Mouse (Mus musculus) erythroblast, embryonic 14.5 days (primary cell): ENCODE measurements around the gene Fgfr2. TPM values are rescaled to one million over a fixed set of nuclear protein-coding genes. Genes with fewer than 3 reads are reported as not detected.

Experiments used
- H3K27me3 ChIP-seq: 2 replicates; pipeline ENCODE4 v1.6.1; 2012; ENCODE audit warnings: inconsistent platforms; ENCODE audit not compliant: control insufficient read depth
- H3K36me3 ChIP-seq: 2 replicates; pipeline ENCODE4 v1.6.1; 2012; ENCODE audit warnings: mild to moderate bottlenecking, inconsistent platforms; ENCODE audit not compliant: control insufficient read depth
- H3K4me1 ChIP-seq: 2 replicates; pipeline ENCODE4 v1.6.1; 2012; ENCODE audit warnings: inconsistent platforms; ENCODE audit not compliant: control insufficient read depth
- H3K4me3 ChIP-seq: replicated peaks from 2 replicates; pipeline ENCODE3; 2012; ENCODE audit warnings: moderate library complexity, mild to moderate bottlenecking, inconsistent platforms
- H3K9me3 ChIP-seq: 2 replicates; pipeline ENCODE4 v1.6.1; 2012; ENCODE audit warnings: low read length, inconsistent platforms, mixed read lengths; ENCODE audit not compliant: control insufficient read depth
- GATA1 ChIP-seq: IDR thresholded peaks from 2 replicates; pipeline ENCODE4 v1.6.1; 2012; ENCODE audit warnings: low read length, inconsistent platforms, mixed read lengths
- TAL1 ChIP-seq: IDR thresholded peaks from 3 replicates; pipeline ENCODE4 v1.6.1; 2012; ENCODE audit warnings: low read length, inconsistent platforms, mixed read lengths
- polyA plus RNA-seq: library from polyadenylated mRNA; stranded (reverse); fragments of >175 nt; gene quantifications from 2 replicates; pipeline ENCODE4 v1.2.3, GENCODE M21; 2012

The Fgfr2 gene
- polyA plus RNA-seq, 1 experiment, result not detected

DNA sequence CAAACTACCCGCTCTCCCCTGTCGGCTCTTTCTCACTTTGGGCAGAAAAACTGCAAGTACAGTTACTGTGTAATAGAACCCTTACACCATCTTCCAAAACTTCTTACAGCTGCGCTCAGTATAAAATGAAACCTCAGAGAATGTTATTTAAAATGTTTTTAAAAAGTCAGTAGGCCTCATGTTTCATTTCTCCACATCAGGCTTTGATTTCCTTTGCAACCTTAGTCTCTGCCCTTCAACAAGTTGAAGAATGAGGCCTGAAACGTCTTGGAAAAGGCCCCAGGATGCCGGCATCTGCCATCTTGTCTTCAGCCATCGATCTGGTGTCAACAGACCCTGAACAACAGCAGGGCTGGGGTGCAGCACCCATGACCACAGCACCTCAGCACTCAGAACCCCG, 2918.0 kb downstream of the Fgfr2 start:
- no peak overlapping the region for H3K4me3 ChIP-seq
- no peaks in the 10 kb centered on the region for H3K9me3 ChIP-seq
- no peaks in the 10 kb centered on the region for H3K27me3 ChIP-seq
- no peaks in the 10 kb centered on the region for H3K36me3 ChIP-seq
- TF ChIP-seq TAL1, result no peak
- no peak for TF ChIP-seq GATA1
- H3K4me1 ChIP-seq, result no peaks in the 10 kb centered on the region

DNA sequence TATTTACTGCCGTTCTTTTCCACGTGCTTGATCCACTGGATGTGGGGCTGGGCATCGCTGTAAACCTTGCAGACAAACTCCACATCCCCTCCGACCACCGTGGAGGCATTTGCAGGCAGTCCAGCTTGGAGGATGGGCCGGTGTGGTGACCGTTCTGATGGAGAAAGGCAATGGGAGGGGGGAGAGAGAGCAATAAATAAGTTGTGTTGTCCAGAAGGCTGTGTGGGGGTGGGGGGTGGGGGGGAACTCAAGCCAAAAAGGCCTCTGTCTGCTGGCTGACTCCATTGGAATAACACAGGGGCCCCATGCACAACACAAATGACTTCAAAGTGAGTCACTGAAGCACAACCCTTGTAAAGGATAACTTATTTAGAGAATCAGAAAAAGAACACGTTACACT, 2922.1 kb downstream of the Fgfr2 start:
- no peaks in the 10 kb centered on the region for H3K27me3 ChIP-seq
- H3K4me1 ChIP-seq, result no peaks in the 10 kb centered on the region
- H3K36me3 ChIP-seq, result no peaks in the 10 kb centered on the region; the same call in 1 of the 2 replicates
- no peaks in the 10 kb centered on the region for H3K9me3 ChIP-seq
- TF ChIP-seq GATA1 (no peak), TAL1 (no peak)
- no peak overlapping the region for H3K4me3 ChIP-seq

DNA sequence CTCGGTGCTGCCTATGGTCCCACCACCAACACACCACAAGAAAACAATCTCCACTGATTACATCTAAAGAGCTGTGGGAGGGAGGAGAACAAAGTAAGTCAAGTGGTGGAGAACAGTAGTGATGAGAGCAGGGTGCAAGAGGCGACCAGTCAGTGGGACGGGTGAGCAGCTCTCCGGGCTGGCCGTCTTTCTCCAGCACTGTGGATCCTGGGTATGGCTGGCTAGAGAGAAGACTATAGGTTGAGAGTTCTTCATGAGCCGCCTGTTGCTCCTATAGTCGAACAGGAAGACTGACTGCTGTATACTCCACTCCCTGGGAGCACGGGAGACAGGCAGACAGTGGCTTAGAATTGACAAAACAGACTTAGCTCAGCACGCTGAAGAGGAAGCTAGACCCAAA, 2923.2 kb downstream of the Fgfr2 start:
- no peak overlapping the region for H3K4me3 ChIP-seq
- no peaks in the 10 kb centered on the region for H3K4me1 ChIP-seq
- H3K9me3 ChIP-seq, result no peaks in the 10 kb centered on the region
- TF ChIP-seq TAL1 (no peak), GATA1 (no peak)
- H3K27me3 ChIP-seq, result no peaks in the 10 kb centered on the region
- H3K36me3 ChIP-seq, result no peaks in the 10 kb centered on the region; the same call in 1 of the 2 replicates

DNA sequence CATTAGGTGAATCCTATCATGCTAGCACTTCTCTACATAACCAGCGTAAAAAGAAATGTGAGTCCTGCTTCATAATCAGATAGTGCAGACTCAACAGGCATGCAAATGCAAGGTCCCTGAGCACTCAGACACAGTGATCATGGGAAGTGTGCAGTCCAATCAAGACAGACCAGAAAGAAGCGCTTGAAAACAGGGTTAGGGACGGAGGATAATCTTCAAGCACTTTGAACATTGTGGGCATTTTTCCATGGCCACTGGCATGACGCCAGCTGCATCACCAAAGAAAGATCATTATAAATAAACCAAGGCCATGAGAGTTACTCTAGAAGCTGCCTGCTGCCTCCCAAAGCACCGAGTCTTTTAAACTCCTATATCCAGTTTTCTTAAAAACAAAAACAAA, 2923.8 kb downstream of the Fgfr2 start:
- TF ChIP-seq GATA1 (no peak), TAL1 (no peak)
- H3K36me3 ChIP-seq, result no peaks in the 10 kb centered on the region; the same call in 1 of the 2 replicates
- H3K9me3 ChIP-seq, result no peaks in the 10 kb centered on the region
- H3K27me3 ChIP-seq, result no peaks in the 10 kb centered on the region
- no peaks in the 10 kb centered on the region for H3K4me1 ChIP-seq
- no peak overlapping the region for H3K4me3 ChIP-seq

DNA sequence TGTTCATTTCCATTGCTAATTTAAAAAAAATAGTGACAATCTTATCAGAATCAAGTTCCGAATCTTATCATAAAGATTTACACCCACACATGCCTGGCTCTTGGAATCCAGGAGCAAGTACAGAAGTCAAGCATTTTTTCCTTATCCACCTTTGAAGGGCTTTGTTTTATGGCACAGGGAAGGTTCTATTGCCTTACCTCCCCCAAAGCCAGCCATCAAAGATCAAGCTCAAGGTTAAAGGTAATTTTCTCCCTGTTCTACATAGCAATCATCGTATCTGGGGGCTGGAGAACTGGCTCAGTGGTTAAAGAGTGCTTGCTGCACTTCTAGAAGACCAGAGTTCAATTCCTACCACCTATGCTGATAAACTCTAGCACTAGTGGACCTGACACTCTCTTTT, 2928.1 kb downstream of the Fgfr2 start:
- Histone ChIP-seq H3K4me1 (no peaks in the 10 kb centered on the region), H3K4me3 (no peak overlapping the region), H3K27me3 (no peaks in the 10 kb centered on the region), H3K9me3 (no peaks in the 10 kb centered on the region), H3K36me3 (no peaks in the 10 kb centered on the region; the same call in 1 of the 2 replicates)
- TF ChIP-seq GATA1 (no peak), TAL1 (no peak)

DNA sequence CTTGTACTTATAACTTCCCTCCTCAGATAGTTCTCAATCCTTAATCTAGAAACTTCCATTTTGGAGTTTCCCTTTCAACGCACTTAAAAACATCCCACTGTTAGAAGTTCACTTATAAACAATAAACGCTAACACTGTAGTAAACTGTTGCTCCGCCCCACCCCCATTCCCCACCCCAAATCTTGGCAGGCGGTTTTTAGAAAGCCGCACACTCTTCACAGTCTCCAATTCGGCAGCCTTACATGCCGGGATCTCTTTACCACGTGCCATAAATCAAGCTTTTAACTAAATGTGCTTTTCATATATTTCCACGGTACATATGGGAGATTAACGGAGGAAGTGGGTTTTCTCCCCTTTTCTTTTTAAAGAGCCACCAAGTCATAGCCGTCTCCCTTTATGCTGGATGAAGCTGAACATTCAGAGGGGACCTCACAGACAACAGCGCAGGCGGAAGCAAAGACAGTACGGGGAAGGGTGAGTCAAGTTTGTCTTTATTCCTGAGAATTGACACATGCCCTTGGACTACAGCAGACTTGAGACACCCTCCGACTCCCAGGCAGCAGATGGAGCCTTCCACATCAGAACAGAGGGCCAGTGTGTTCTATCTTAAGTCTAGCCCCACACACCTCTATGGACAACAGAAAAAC, 2932.7 kb downstream of the Fgfr2 start:
- no peaks in the 10 kb centered on the region for H3K4me1 ChIP-seq
- H3K9me3 ChIP-seq, result no peaks in the 10 kb centered on the region
- H3K27me3 ChIP-seq, result no peaks in the 10 kb centered on the region
- H3K36me3 ChIP-seq, result no peaks in the 10 kb centered on the region; the same call in 1 of the 2 replicates
- TF ChIP-seq GATA1, result no peak
- TF ChIP-seq TAL1, result no peak
- no peak overlapping the region for H3K4me3 ChIP-seq

DNA sequence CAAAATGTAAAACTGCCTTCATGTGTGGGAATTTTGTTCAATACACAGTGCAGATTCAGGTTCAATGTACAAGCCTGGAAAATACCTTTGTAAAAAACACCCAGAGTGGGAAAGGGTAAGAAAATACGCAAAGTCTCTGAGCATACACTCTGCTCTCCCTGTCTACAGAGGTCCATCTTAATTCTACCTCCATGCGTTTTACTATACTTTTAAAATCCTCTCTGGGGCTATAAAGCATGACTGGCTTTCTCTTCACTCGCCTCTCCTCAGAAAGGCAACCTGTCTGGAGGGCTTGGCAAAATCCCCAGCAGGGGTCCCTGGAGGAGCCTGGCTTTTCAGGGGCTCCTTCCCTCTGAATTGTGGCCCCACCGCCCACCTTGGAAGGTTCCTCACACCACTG, 2933.2 kb downstream of the Fgfr2 start:
- H3K36me3 ChIP-seq, result no peaks in the 10 kb centered on the region; the same call in 1 of the 2 replicates
- H3K9me3 ChIP-seq, result 0 out of 2 replicates have a peak, but pooled peaks cover 3% of the 10 kb centered on the region
- no peak for TF ChIP-seq TAL1
- TF ChIP-seq GATA1, result no peak
- no peak overlapping the region for H3K4me3 ChIP-seq
- H3K4me1 ChIP-seq, result no peaks in the 10 kb centered on the region
- no peaks in the 10 kb centered on the region for H3K27me3 ChIP-seq

DNA sequence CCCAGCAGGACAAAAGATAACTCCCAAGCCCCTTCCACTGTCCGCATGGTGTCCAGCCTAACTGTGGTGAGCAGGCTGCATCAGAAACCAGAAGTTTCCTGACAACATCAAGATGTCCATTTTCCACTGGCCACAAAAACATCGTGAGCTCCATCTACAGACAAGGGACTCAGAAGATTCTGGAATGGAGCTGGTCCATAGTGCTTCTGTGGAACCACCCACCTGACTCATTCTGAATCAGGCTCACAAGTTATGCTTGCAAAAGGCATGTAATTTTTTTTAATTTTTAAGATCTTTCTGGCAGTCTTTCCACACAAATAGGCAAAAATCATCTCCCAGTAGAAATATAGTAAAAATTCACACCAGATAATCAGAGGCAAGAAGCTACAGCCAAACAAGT, 2935.0 kb downstream of the Fgfr2 start:
- Histone ChIP-seq H3K4me1 (no peaks in the 10 kb centered on the region), H3K9me3 (0 out of 2 replicates have a peak, but pooled peaks cover 3% of the 10 kb centered on the region), H3K36me3 (no peaks in the 10 kb centered on the region; the same call in 1 of the 2 replicates), H3K27me3 (no peaks in the 10 kb centered on the region), H3K4me3 (no peak overlapping the region)
- no peak for TF ChIP-seq GATA1
- no peak for TF ChIP-seq TAL1

DNA sequence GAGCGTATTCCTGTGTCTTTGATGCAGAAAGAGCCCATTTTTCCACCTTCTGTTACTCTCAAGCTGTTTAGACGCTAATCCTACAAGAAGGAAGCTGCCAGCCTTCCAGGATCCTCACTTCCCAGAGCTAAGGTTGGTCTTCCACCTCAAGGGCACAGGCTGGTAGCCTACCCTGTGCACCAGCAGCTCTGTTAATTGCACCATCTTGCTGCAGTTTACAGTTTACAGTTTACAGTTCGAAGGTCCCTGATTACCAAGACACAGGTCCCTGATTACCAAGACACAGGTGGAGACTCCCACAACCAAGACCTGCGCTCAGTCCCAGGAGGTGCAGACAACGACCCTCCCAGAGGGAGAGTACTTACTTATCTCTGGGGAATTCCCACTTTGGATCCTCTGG, 2938.3 kb downstream of the Fgfr2 start:
- H3K9me3 ChIP-seq, result 0 out of 2 replicates have a peak, but pooled peaks cover 3% of the 10 kb centered on the region
- H3K4me1 ChIP-seq, result no peaks in the 10 kb centered on the region
- TF ChIP-seq TAL1, result no peak
- TF ChIP-seq GATA1, result no peak
- no peaks in the 10 kb centered on the region; the same call in 1 of the 2 replicates for H3K36me3 ChIP-seq
- no peak overlapping the region for H3K4me3 ChIP-seq
- no peaks in the 10 kb centered on the region for H3K27me3 ChIP-seq

DNA sequence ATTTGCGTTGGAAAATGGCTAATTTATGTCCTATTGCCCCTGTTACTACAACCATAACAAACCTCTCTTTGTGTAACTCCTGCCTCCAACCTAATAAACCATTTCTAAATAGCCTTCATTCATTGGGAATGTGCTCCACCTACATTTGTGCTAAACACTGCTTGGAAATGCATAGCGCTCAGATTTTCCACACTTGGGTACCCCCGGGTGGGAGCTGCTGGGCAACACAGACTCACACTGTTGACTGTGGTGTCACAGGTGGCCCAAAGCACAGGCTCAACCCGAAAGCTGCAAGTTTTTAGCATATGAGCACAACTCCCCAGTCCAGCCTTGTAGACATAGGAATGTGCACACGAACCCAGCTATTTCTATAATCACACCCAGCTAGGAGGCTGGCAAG, 2939.2 kb downstream of the Fgfr2 start:
- H3K36me3 ChIP-seq, result no peaks in the 10 kb centered on the region; the same call in 1 of the 2 replicates
- H3K9me3 ChIP-seq, result 0 out of 2 replicates have a peak, but pooled peaks cover 3% of the 10 kb centered on the region
- no peak for TF ChIP-seq GATA1
- TF ChIP-seq TAL1, result no peak
- no peak overlapping the region for H3K4me3 ChIP-seq
- H3K4me1 ChIP-seq, result no peaks in the 10 kb centered on the region
- no peaks in the 10 kb centered on the region for H3K27me3 ChIP-seq
